Mouse (Mus musculus) brain, embryonic 14.5 days (tissue): ENCODE measurements around the gene Olfr25. TPM values are rescaled to one million over a fixed set of nuclear protein-coding genes. Genes with fewer than 3 reads are reported as not detected.

Source experiments
- DNase-seq: peaks from one replicate; pipeline ENCODE4 v3.0.0-alpha.2; 2011; ENCODE audit warnings: low read depth
- CTCF ChIP-seq: fragments of 200-500 bp; IDR thresholded peaks from 2 replicates; pipeline ENCODE4 v1.5.1; 2012; ENCODE audit warnings: inconsistent platforms, mild to moderate bottlenecking, moderate library complexity, borderline replicate concordance; ENCODE audit not compliant: insufficient read depth, insufficient read length; ENCODE audit errors: extremely low read depth
- POLR2A ChIP-seq: fragments of 200-500 bp; IDR thresholded peaks from 2 replicates; pipeline ENCODE4 v1.6.1; 2012; ENCODE audit warnings: mild to moderate bottlenecking, inconsistent platforms, borderline replicate concordance; ENCODE audit not compliant: poor library complexity, insufficient read depth, insufficient read length, severe bottlenecking; ENCODE audit errors: extremely low read depth
- polyA plus RNA-seq: library from polyadenylated mRNA; depleted of rRNA; stranded (reverse); fragments of >200 nt; gene quantifications from 2 replicates; pipeline ENCODE4 v1.2.3, GENCODE M21; 2012; rRNA removed

Gene Olfr25
- not detected in 2 replicates for polyA plus RNA-seq

- DNase-seq: no peak
- TF ChIP-seq CTCF (no peak), POLR2A (no peak)
Measured at GRCm38 (mm10) chr9:38328760-38329159, at the start of gene Olfr25. Gene Olfr25 (plus strand): TSS chr9:38329060.

GRCm38 (mm10) chr9:38290807-38291206, 38.1 kb upstream of the Olfr25 start, which contains the start of gene Olfr896-ps1:
Gene Olfr896-ps1 (plus strand): TSS chr9:38291107.
- DNase-seq: no peak
- TF ChIP-seq POLR2A (no peak), CTCF (no peak)

GRCm38 (mm10) chr9:38348111-38348510, 19.3 kb downstream of the Olfr25 start, which contains the start of gene Olfr898:
Gene Olfr898 (plus strand): TSS chr9:38348411.
- DNase-seq: no peak
- TF ChIP-seq CTCF (no peak), POLR2A (no peak)

GRCm38 (mm10) chr9:38366596-38366995, 37.7 kb downstream of the Olfr25 start, which contains the start of gene Olfr250:
Gene Olfr250 (plus strand): TSS chr9:38366896.
- TF ChIP-seq CTCF (no peak), POLR2A (no peak)
- DNase-seq: no peak

GRCm38 (mm10) chr9:38376786-38377185, 47.9 kb downstream of the Olfr25 start, which contains the start of gene Olfr251:
Gene Olfr251 (plus strand): TSS chr9:38377086.
- no peak for TF ChIP-seq POLR2A
- no peak for TF ChIP-seq CTCF
- no peak for DNase-seq

Other genes with a start within 250 kb of the Olfr25 start
- gene Olfr887, start 245.0 kb upstream of the Olfr25 start, polyA plus RNA-seq: not detected in 2 replicates
- gene Olfr888, start 220.9 kb upstream of the Olfr25 start, polyA plus RNA-seq: not detected in 2 replicates
- gene Olfr889, start 213.9 kb upstream of the Olfr25 start, polyA plus RNA-seq: 0.01 TPM in 1 of 2 replicates, not detected in the other
- not detected in 2 replicates for gene Olfr890, start 186.5 kb upstream of the Olfr25 start, polyA plus RNA-seq
- not detected in 2 replicates for gene Olfr891, start 148.2 kb upstream of the Olfr25 start, polyA plus RNA-seq
- not detected in 2 replicates for gene Olfr893, start 120.7 kb upstream of the Olfr25 start, polyA plus RNA-seq
- not detected in 2 replicates for gene Olfr894, start 111.0 kb upstream of the Olfr25 start, polyA plus RNA-seq
- gene Olfr143, start 76.3 kb upstream of the Olfr25 start, polyA plus RNA-seq: not detected in 2 replicates
- not detected in 2 replicates for gene Olfr895, start 61.2 kb upstream of the Olfr25 start, polyA plus RNA-seq
- gene Olfr896-ps1, start 38.0 kb upstream of the Olfr25 start, polyA plus RNA-seq: not detected in 2 replicates
- gene Olfr898, start 19.4 kb downstream of the Olfr25 start, polyA plus RNA-seq: not detected in 2 replicates
- gene Olfr250, start 37.8 kb downstream of the Olfr25 start, polyA plus RNA-seq: not detected in 2 replicates
- gene Olfr251, start 48.0 kb downstream of the Olfr25 start, polyA plus RNA-seq: not detected in 2 replicates
- not detected in 2 replicates for gene Olfr147, start 72.6 kb downstream of the Olfr25 start, polyA plus RNA-seq
- gene Olfr901, start 100.4 kb downstream of the Olfr25 start, polyA plus RNA-seq: not detected in 2 replicates
- not detected in 2 replicates for gene Olfr902, start 118.6 kb downstream of the Olfr25 start, polyA plus RNA-seq
- not detected in 2 replicates for gene Olfr904, start 134.1 kb downstream of the Olfr25 start, polyA plus RNA-seq
- not detected in 2 replicates for gene Olfr905, start 142.0 kb downstream of the Olfr25 start, polyA plus RNA-seq
- gene Olfr906, start 158.0 kb downstream of the Olfr25 start, polyA plus RNA-seq: not detected in 2 replicates
- not detected in 2 replicates for gene Olfr907, start 166.7 kb downstream of the Olfr25 start, polyA plus RNA-seq
- not detected in 2 replicates for gene Olfr911-ps1, start 192.5 kb downstream of the Olfr25 start, polyA plus RNA-seq
- gene Olfr910, start 208.8 kb downstream of the Olfr25 start, polyA plus RNA-seq: not detected in 2 replicates